Comparison of ENCODE assay signal across 28 mouse cellular contexts in the genomic region with DNA sequence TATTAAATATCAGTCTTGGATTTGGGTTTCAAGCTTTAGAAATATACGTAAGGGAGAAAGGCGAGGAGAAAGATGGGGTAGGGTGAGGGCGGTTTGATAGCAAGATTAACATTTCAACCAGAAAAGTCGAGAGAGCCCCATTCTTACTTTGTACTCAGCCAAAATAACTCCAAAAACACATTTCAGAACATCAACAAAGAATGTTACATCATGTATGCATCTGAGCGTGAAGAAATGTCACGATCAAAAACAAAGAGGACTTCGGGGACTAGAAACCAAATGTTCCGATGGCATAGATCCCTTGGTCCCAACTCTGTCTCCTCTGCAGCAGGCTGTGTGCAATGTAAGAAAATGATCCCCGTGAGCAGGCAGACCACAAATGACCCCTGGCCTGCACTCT. TPM values are rescaled to one million over a fixed set of nuclear protein-coding genes. Genes with fewer than 3 reads are reported as not detected.
DNase-seq lines count a peak whose midpoint lies in the region; ATAC-seq and TF ChIP-seq lines count a peak whose summit lies in the region.
"Had no signal": no experiment of that assay in that cellular context is flagged by ENCODE, and none has a peak within 500 bp of the region (broad histone marks: within the 10 kb centered on the region; RNA-seq: fewer than 3 reads in every experiment).

No protein-coding gene starts in this region.

- no peaks in the 10 kb centered on the region for H3K4me1 ChIP-seq in forebrain, postnatal 0 days (ENCODE audit: insufficient read depth)
- 0 out of 2 replicates have a peak, but pooled peaks cover 2% of the 10 kb centered on the region for H3K4me1 ChIP-seq in forebrain, embryonic 14.5 days (ENCODE audit: control insufficient read depth, insufficient read depth, low read length)
- H3K4me1 ChIP-seq in cortical plate, adult 2 months (ENCODE audit: control insufficient read depth, insufficient read depth, low read length), result peaks cover 3% of the 10 kb centered on the region; the same call in 1 of the 2 replicates

- H3K4me3 ChIP-seq in forebrain, postnatal 0 days (ENCODE audit: low read depth, low read length), result no peak overlapping the region
- H3K4me3 ChIP-seq in forebrain, embryonic 14.5 days (ENCODE audit: low read depth, low read length), result no peak overlapping the region
- no peak overlapping the region for H3K4me3 ChIP-seq in left cerebral cortex, adult 2 months
- H3K4me3 ChIP-seq in cortical plate, adult 2 months (ENCODE audit: insufficient read depth, low read length), result no peak overlapping the region
- H3K4me3 ChIP-seq: embryonic facial prominence, embryonic 10.5 days; embryonic facial prominence, embryonic 13.5 days; erythroblast, embryonic 14.5 days; forebrain, embryonic 13.5 days; heart, embryonic 12.5 days; heart, embryonic 15.5 days; hindbrain, embryonic 10.5 days; hindbrain, embryonic 13.5 days; intestine, embryonic 15.5 days had no signal

- H3K27me3 ChIP-seq in forebrain, postnatal 0 days (ENCODE audit: insufficient read depth, low read length), result no peaks in the 10 kb centered on the region
- H3K27me3 ChIP-seq in forebrain, embryonic 14.5 days (replicated peaks; ENCODE audit: control insufficient read depth, insufficient read depth, low read length), result peaks cover 6% of the 10 kb centered on the region

- no peak for ATAC-seq in forebrain, postnatal 0 days
- no peak for ATAC-seq in forebrain, embryonic 14.5 days
- no peak for ATAC-seq in megakaryocyte-erythroid progenitor cell, adult 5-6 weeks (replicated peaks; ENCODE audit: low FRiP score, low TSS enrichment, poor library complexity, severe bottlenecking)
- ATAC-seq: CD4-positive, CD25-positive, alpha-beta regulatory T cell, adult 4 months; forebrain, embryonic 13.5 days; hindbrain, embryonic 16.5 days; intestine, embryonic 15.5 days had no signal

- WGBS in forebrain, postnatal 0 days, result 57% methylated on average over 9 of the region's 9 CpGs
- WGBS in forebrain, embryonic 14.5 days, result 77% methylated on average over 9 of the region's 9 CpGs

- no peak overlapping the region for H3K4me2 ChIP-seq in forebrain, postnatal 0 days (ENCODE audit: low read depth)
- H3K4me2 ChIP-seq in forebrain, embryonic 14.5 days (ENCODE audit: low read length), result no peak overlapping the region
- H3K4me2 ChIP-seq: embryonic facial prominence, embryonic 13.5 days; forebrain, embryonic 13.5 days; heart, embryonic 12.5 days; heart, embryonic 15.5 days; hindbrain, embryonic 13.5 days; intestine, embryonic 15.5 days had no signal

- no peaks in the 10 kb centered on the region for H3K9me3 ChIP-seq in forebrain, postnatal 0 days (ENCODE audit: low read length)
- no peaks in the 10 kb centered on the region for H3K9me3 ChIP-seq in forebrain, embryonic 14.5 days (replicated peaks; ENCODE audit: control insufficient read depth, low read length)
- H3K9me3 ChIP-seq: embryonic facial prominence, embryonic 10.5 days; embryonic facial prominence, embryonic 13.5 days; forebrain, embryonic 13.5 days; heart, embryonic 12.5 days; heart, embryonic 15.5 days; hindbrain, embryonic 10.5 days; hindbrain, embryonic 13.5 days; intestine, embryonic 15.5 days had no signal

- peak overlapping the region; percentile 64 for H3K27ac ChIP-seq in forebrain, postnatal 0 days (ENCODE audit: low read depth, low read length)
- H3K27ac ChIP-seq in forebrain, embryonic 14.5 days (ENCODE audit: low read depth, low read length), result no peak overlapping the region
- peak overlapping the region; percentile 78 for H3K27ac ChIP-seq in left cerebral cortex, adult 2 months
- H3K27ac ChIP-seq in cortical plate, adult 2 months (ENCODE audit: insufficient read depth, low read length), result peak overlapping the region; percentile 76; the same call in 1 of the 2 replicates
- H3K27ac ChIP-seq: embryonic facial prominence, embryonic 10.5 days; embryonic facial prominence, embryonic 13.5 days; forebrain, embryonic 13.5 days; heart, embryonic 15.5 days; hindbrain, embryonic 10.5 days; hindbrain, embryonic 13.5 days; intestine, embryonic 15.5 days had no signal

- no peaks in the 10 kb centered on the region for H3K36me3 ChIP-seq in forebrain, postnatal 0 days (ENCODE audit: insufficient read depth)
- H3K36me3 ChIP-seq in forebrain, embryonic 14.5 days (ENCODE audit: control insufficient read depth, insufficient read depth, low read length), result no peaks in the 10 kb centered on the region
- H3K36me3 ChIP-seq: embryonic facial prominence, embryonic 10.5 days; embryonic facial prominence, embryonic 13.5 days; heart, embryonic 12.5 days; heart, embryonic 15.5 days; hindbrain, embryonic 10.5 days; hindbrain, embryonic 13.5 days; intestine, embryonic 15.5 days had no signal

- intact Hi-C loops in left cerebral cortex, adult 2 months (cut with DNase I), result loop anchor here (5.0 to 10.0 kb wide), 7 partner anchors 104 to 1204 kb away; no protein-coding TSS in a partner anchor

- peak; percentile 37 for DNase-seq in forebrain, postnatal 0 days
- no peak for DNase-seq in forebrain, embryonic 14.5 days (ENCODE audit: low spot score)
- no peak for DNase-seq in left cerebral cortex, adult 2 months (ENCODE audit: extremely low spot score in 1 of 2, low spot score in 2 of 2)
- DNase-seq in left cerebral cortex, adult 11 months (ENCODE audit: low spot score), result no peak
- DNase-seq: adrenal gland, adult 2 months; adrenal gland, postnatal 14 days; cerebellum, adult 18-20 months; cerebellum, adult 9-11 months; cerebellum, postnatal 25 days; embryo, embryonic 11 days; gastrocnemius, postnatal 25 days; heart, adult 18-20 months; heart, postnatal 10 days; heart, postnatal 36 days had no signal

- H3K9ac ChIP-seq in forebrain, postnatal 0 days, result no peak overlapping the region
- H3K9ac ChIP-seq in forebrain, embryonic 14.5 days (ENCODE audit: low read length), result no peak overlapping the region
- H3K9ac ChIP-seq: embryonic facial prominence, embryonic 13.5 days; forebrain, embryonic 13.5 days; heart, embryonic 12.5 days; heart, embryonic 15.5 days; hindbrain, embryonic 13.5 days; intestine, embryonic 15.5 days had no signal

- TF ChIP-seq CTCF in forebrain, postnatal 0 days (IDR thresholded peaks at IDR 0.05; ENCODE audit: low read depth), result no peak
- no peak for TF ChIP-seq CTCF in left cerebral cortex, adult 2 months (IDR thresholded peaks at IDR 0.05)
- TF ChIP-seq CTCF in cortical plate, adult 2 months (IDR thresholded peaks at IDR 0.05; ENCODE audit: extremely low read depth, insufficient read depth, low read length), result no peak

- no peak for TF ChIP-seq POLR2A in cortical plate, adult 2 months (IDR thresholded peaks at IDR 0.05; ENCODE audit: extremely low read depth, insufficient read depth, low read length)

RNA-seq across cellular contexts. Expression of gene Arpp21, which starts 2.4 kb away (rescaled TPM):
- total RNA-seq in forebrain, postnatal 0 days (2014; rRNA removed), result 151 and 230 TPM in 2 replicates
- 118 and 122 TPM in 2 replicates for polyA plus RNA-seq in forebrain, postnatal 0 days (2015; fragmentation: Nextera tagmentation; extraction: Ambion mirVana)
- polyA plus RNA-seq in forebrain, embryonic 14.5 days (2014; fragmentation: Nextera tagmentation; extraction: Ambion mirVana), result 29.2 and 37.4 TPM in 2 replicates
- total RNA-seq in left cerebral cortex, adult 2 months (2021), result 100 to 1,000 TPM; 762 to 763 TPM
- polyA plus RNA-seq in cortical plate, adult 2 months (2012; rRNA removed), result 521 and 601 TPM in 2 replicates
- 1.9 and 6.6 TPM in 2 replicates for total RNA-seq in megakaryocyte-erythroid progenitor cell, adult 5-6 weeks (2014; fragmentation: Nextera tagmentation)
- total RNA-seq in megakaryocyte-erythroid progenitor cell, adult 5-6 weeks (2017), result 0.46 and 0.56 TPM in 2 replicates
- polyA plus RNA-seq: gonadal fat pad, adult 2 months had no signal

Comparison
In these comparisons a context has a peak if more than half of its experiments do, and no peak if none do; other contexts are left out.
1. RNA of gene Arpp21, which starts 2.4 kb away (total RNA-seq): 762 to 763 TPM in left cerebral cortex, adult 2 months and 151 to 230 TPM in forebrain, postnatal 0 days; 0.46 to 6.6 TPM in megakaryocyte-erythroid progenitor cell, adult 5-6 weeks; every median in the first group is over 10 times any median in the second.